Mouse (Mus musculus): ENCODE results near the gene Ryr2.

GRCm38 (mm10) chr13:12129121-12129520, 22.4 kb upstream of the Ryr2 start:
- TF ChIP-seq CTCF (IDR thresholded peaks at IDR 0.05; ENCODE audit: low read depth, low read length), result no peak
- no peak for TF ChIP-seq POLR2A (IDR thresholded peaks at IDR 0.05; ENCODE audit: borderline replicate concordance, low read depth, low read length)

All from bone marrow macrophage, adult 2 months (primary cell).